Mouse (Mus musculus) CH12.LX (cell line): Measurements from ENCODE around the gene Cyth3.

Experiments used
- CTCF ChIP-seq, 2 experiments: IDR thresholded peaks in 1 of 2; conservative IDR thresholded peaks in 1 of 2; 2 replicates each; pipeline ENCODE4 v1.5.1; 2011 to 2012; ENCODE audit warnings: low read depth in 2 of 2, low read length in 2 of 2, improper control_type of control experiment in 1 of 2, inconsistent platforms in 1 of 2, mild to moderate bottlenecking in 1 of 2, moderate library complexity in 1 of 2
- E2F4 ChIP-seq: IDR thresholded peaks from 2 replicates; pipeline ENCODE4 v1.6.1; 2011; ENCODE audit warnings: low read depth, low read length, improper control_type of control experiment; ENCODE audit not compliant: insufficient replicate concordance

- no peak for TF ChIP-seq CTCF (conservative IDR thresholded peaks at IDR 0.05 in 1 of 2, IDR thresholded peaks at IDR 0.05 in 1 of 2; ENCODE audit: low read depth in 2 of 2, low read length in 2 of 2)
- TF ChIP-seq E2F4 = no peak
These were observed 4.6 kb upstream of the Cyth3 start for GRCm38 (mm10) chr5:143617487-143618209.
